Mouse (Mus musculus) olfactory bulb, adult 2 months (tissue): Measurements from ENCODE around the gene Bglap3.
"Not testable (repeated sequence)": the region's sequence is repeated elsewhere in the genome, so short reads cannot be mapped to it uniquely, and the experiment has no call there.

Source experiments
- CTCF ChIP-seq: fragments of 200-500 bp; IDR thresholded peaks from 2 replicates; pipeline ENCODE4 v1.5.1; 2012; ENCODE audit warnings: low read depth, mild to moderate bottlenecking, low read length, moderate library complexity; ENCODE audit not compliant: insufficient read depth
- POLR2A ChIP-seq: fragments of 200-500 bp; IDR thresholded peaks from 2 replicates; pipeline ENCODE4 v1.6.1; 2012; ENCODE audit warnings: mild to moderate bottlenecking, low read depth, low read length, moderate library complexity; ENCODE audit not compliant: insufficient read depth

DNA sequence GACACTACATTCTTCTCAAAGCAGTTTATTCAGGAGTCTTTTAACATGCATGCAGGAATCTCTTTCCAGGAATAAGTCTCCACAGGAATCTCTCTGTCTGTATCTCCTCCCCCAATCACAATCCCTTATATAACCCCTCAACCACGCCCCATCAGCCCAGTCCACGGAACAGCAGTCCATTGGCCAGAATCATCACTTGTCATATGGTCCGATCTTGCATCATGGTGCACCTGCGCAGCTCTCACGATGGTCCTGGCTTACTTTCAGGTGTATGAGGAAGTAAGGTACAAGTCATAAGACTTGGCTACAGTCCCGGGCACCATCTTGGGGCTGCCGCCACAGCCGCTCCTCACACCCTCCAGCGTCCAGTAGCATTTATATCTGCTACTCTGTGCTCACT, at the start of gene Bglap3:
- TF ChIP-seq POLR2A, CTCF: not testable (repeated sequence)
